Mouse (Mus musculus) neural tube, embryonic 15.5 days (tissue): Measurements from ENCODE around the gene Wfikkn1. TPM values are rescaled to one million over a fixed set of nuclear protein-coding genes. Genes with fewer than 3 reads are reported as not detected.

Experiments
- ATAC-seq: fragments of 200-750 bp; cut with Nextera tagmentation; 2 replicates; pipeline ENCODE4 v1.8.0; 2017; ENCODE audit warnings: mild to moderate bottlenecking, moderate TSS enrichment, moderate library complexity; ENCODE audit not compliant: low FRiP score
- H3K27ac ChIP-seq: fragments of 300-500 bp; sonication (generic); replicated peaks from 2 replicates; pipeline ENCODE4 v1.5.1; 2015; ENCODE audit warnings: mild to moderate bottlenecking, inconsistent platforms
- H3K27me3 ChIP-seq: fragments of 300-500 bp; sonication (generic); replicated peaks from 2 replicates; pipeline ENCODE4 v1.6.1; 2015; ENCODE audit warnings: inconsistent platforms
- H3K36me3 ChIP-seq: fragments of 300-500 bp; sonication (generic); 2 replicates; pipeline ENCODE4 v1.6.1; 2015; ENCODE audit warnings: inconsistent platforms
- H3K4me1 ChIP-seq: fragments of 300-500 bp; sonication (generic); 2 replicates; pipeline ENCODE4 v1.6.1; 2015; ENCODE audit warnings: inconsistent platforms
- H3K4me2 ChIP-seq: fragments of 300-500 bp; sonication (generic); 2 replicates; pipeline ENCODE4 v1.6.1; 2015; ENCODE audit warnings: inconsistent platforms, mild to moderate bottlenecking, moderate library complexity
- H3K4me3 ChIP-seq: fragments of 300-500 bp; sonication (generic); replicated peaks from 2 replicates; pipeline ENCODE4 v1.5.1; 2015; ENCODE audit warnings: mild to moderate bottlenecking, inconsistent platforms
- H3K9ac ChIP-seq: fragments of 300-500 bp; sonication (generic); replicated peaks from 2 replicates; pipeline ENCODE4 v1.6.1; 2015; ENCODE audit warnings: mild to moderate bottlenecking, inconsistent platforms
- H3K9me3 ChIP-seq: fragments of 300-500 bp; sonication (generic); replicated peaks from 2 replicates; pipeline ENCODE4 v1.6.1; 2016; ENCODE audit warnings: inconsistent platforms
- WGBS: fragments of 180-500 bp; shearing (Covaris S2); methylation state at CpG from one replicate; pipeline ENCODE4 v1.1.7; 2015; ENCODE audit warnings: mixed read lengths; 5-methylcytosine and 5-hydroxymethylcytosine counted together
- polyA plus RNA-seq: library from polyadenylated mRNA; unstranded; fragments of >200 nt; fragmentation: Nextera tagmentation; extraction: Ambion mirVana; gene quantifications from 2 replicates; pipeline ENCODE4 v1.2.1, GENCODE M21; 2015

The Wfikkn1 gene
- polyA plus RNA-seq, 1 experiment from 2014 or later = 0.47 TPM

DNA sequence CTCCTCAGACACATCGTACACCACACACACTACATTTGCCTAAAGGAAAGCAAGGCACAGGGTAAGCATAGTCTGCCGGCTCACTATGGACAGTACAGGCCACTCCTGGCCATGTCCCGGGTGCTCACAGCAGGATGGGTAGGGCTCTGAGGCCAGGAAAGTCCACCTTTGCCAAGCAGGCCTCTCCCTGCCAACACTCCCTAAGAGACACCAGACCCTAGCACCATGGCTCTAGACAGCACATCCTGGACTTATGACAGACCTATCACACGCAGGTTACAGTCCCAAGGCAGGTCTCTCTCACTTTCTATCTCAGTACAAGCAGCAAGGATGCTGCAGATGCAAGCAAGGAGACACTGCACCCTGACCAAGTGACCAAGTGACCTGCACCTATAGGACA lies 37.5 kb downstream of the Wfikkn1 start:
- whole genome bisulfite sequencing = 92% methylated on average over 4 of the region's 4 CpGs

DNA sequence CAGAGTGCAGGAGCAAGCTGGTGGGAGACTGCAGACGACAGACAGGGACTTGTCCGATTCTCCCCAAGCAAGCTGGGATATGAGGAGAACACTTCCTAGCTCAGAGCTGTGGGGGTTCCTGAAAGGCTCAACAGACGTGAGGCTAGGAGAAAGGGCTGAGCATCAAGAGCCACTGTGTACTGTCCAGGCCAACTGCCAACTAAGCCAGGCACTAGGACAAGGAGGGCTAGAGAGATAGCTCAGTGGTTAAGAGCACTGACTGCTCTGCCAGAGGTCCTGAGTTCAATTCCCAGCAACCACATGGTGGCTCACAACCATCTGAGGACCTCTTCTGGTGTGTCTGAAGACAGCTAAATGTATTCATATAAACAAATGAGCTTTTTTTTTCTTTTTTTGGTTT lies 38.1 kb downstream of the Wfikkn1 start:
- H3K9ac ChIP-seq = no peak overlapping the region
- H3K4me3 ChIP-seq = no peak overlapping the region
- H3K4me1 ChIP-seq = peaks cover 35% of the 10 kb centered on the region
- no peak overlapping the region for H3K4me2 ChIP-seq
- 74% methylated on average over 3 of the region's 3 CpGs for WGBS
- no peak overlapping the region for H3K27ac ChIP-seq
- H3K9me3 ChIP-seq = no peaks in the 10 kb centered on the region
- no peak for ATAC-seq
- H3K27me3 ChIP-seq = no peaks in the 10 kb centered on the region
- peaks cover 44% of the 10 kb centered on the region for H3K36me3 ChIP-seq

More for the DNA sequence above, 37.5 kb downstream of the Wfikkn1 start:
- H3K4me2 ChIP-seq = peak overlapping the region; percentile 80
- peaks cover 43% of the 10 kb centered on the region for H3K36me3 ChIP-seq
- no peaks in the 10 kb centered on the region for H3K9me3 ChIP-seq
- ATAC-seq = no peak
- H3K9ac ChIP-seq = peak overlapping the region; percentile 86; the same call in 1 of the 2 replicates
- H3K4me3 ChIP-seq = peak overlapping the region; percentile 81
- peaks cover 29% of the 10 kb centered on the region for H3K4me1 ChIP-seq
- H3K27me3 ChIP-seq = no peaks in the 10 kb centered on the region
- no peak overlapping the region for H3K27ac ChIP-seq

DNA sequence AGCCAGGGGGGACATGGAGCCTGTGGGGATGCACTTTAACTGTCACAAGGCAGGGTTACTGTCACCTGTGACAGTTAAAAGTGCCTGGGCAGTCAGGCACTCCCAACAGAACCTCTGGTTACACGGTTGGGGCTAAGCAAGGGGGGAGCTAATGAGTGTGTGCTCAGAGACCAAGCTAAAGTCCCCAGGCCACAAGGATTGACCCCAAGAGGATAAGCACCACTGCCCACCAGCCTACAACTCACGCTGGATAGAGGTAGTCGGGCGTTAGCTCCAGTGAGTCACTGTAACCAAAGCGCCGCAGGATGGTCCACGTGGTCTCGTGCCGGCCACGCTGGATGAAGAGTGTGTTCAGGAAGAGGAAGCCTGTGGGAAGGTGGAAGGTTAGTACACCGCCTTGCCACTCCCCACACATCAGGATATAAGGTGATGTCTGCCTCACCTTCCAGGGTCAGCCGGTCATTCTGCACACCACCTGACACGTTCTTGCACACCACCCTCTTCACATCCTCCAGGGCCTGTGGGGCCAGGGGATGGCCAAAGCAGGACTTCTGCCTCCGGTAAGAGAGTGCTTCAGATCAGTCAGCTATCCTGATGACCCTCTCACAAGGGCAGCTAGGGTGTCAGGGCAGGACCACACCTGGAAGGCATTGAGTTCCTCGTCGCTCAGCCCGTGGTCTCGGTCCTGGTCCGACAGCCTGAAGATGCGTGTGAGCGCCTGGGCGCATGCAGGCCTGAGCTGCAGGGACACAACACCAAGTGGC lies 39.4 kb downstream of the Wfikkn1 start, which contains the start of gene Gm20683:
Gm20683 (minus strand) TSS at position 647 of the 764 bp plus-strand sequence.
- H3K9ac ChIP-seq = no peak within 1 kb of the TSS
- 96% methylated on average over 22 of the region's 22 CpGs for WGBS
- H3K36me3 ChIP-seq = peaks cover 44% of the 10 kb centered on the region
- no peak within 1 kb of the TSS for H3K4me3 ChIP-seq
- no peak within 1 kb of the TSS for H3K4me2 ChIP-seq
- H3K27ac ChIP-seq = no peak within 1 kb of the TSS
- H3K4me1 ChIP-seq = peaks cover 47% of the 10 kb centered on the region
- no peak for ATAC-seq
- H3K9me3 ChIP-seq = no peaks in the 10 kb centered on the region
- H3K27me3 ChIP-seq = no peaks in the 10 kb centered on the region

DNA sequence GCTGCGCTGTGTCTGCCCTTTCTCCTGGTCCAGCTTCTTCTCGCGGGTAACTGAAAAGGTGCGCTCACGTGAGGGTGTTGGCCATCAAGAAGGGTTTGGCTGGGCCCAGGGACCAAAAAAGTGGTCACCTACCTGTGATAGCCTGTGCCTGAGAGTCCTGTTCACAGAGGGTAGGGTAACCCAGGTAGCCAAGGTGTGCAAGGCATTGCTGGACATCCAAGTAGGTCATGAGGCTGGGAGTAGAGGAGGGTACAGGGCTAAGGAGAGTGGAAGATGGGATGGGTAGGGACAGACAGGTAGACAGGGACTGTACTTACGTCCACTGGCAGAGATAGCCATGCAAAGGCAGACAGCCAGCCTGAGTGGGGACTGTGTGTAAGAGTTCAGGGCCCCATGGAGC lies 40.1 kb downstream of the Wfikkn1 start:
- H3K27ac ChIP-seq = no peak overlapping the region
- ATAC-seq = no peak
- H3K36me3 ChIP-seq = peaks cover 48% of the 10 kb centered on the region
- H3K4me3 ChIP-seq = no peak overlapping the region
- H3K4me2 ChIP-seq = no peak overlapping the region
- H3K27me3 ChIP-seq = no peaks in the 10 kb centered on the region
- H3K4me1 ChIP-seq = peaks cover 55% of the 10 kb centered on the region
- WGBS = 95% methylated on average over 6 of the region's 6 CpGs
- H3K9ac ChIP-seq = no peak overlapping the region
- H3K9me3 ChIP-seq = no peaks in the 10 kb centered on the region

DNA sequence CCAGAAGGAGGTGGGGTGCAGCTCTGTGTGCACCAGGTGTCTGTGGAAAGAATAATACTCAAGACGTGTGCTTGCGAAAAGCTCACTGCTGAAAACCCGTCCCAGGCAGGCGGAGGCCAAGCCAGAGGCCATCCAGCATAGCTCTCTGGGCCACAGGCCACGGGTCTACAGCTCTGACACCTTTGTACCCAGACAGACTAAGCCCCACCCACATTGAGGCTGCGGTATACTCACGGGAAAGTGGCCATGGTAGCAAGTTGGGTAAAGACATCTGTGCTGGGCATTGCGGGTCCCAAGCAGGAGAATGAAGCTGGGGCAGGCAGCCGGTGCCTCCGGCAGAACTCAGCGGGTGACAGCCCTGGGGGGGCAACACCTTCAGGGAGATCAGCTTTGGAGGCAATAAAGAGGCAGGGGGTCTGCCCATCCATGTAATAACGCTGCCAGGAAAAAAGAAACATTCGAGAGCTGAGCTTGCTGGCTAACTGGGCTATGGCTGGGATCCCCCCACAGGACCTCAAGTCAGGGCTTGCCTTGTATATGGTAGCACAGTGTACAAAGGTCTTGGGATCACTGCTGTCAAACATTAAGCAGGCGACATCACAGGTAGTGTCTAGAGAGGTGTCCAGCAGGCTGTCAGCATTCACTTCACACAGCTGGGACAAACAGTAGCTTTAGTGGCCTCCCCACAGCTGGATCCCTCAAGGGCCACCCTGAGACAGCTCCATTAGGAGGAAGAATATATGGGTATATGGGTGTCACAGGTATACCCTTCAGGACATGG lies 41.0 kb downstream of the Wfikkn1 start:
- no peak overlapping the region for H3K27ac ChIP-seq
- no peaks in the 10 kb centered on the region for H3K9me3 ChIP-seq
- no peaks in the 10 kb centered on the region for H3K27me3 ChIP-seq
- H3K36me3 ChIP-seq = peaks cover 53% of the 10 kb centered on the region
- 82% methylated on average over 14 of the region's 14 CpGs for WGBS
- no peak for ATAC-seq
- H3K9ac ChIP-seq = no peak overlapping the region
- no peak overlapping the region for H3K4me2 ChIP-seq
- H3K4me1 ChIP-seq = peaks cover 58% of the 10 kb centered on the region
- no peak overlapping the region for H3K4me3 ChIP-seq

DNA sequence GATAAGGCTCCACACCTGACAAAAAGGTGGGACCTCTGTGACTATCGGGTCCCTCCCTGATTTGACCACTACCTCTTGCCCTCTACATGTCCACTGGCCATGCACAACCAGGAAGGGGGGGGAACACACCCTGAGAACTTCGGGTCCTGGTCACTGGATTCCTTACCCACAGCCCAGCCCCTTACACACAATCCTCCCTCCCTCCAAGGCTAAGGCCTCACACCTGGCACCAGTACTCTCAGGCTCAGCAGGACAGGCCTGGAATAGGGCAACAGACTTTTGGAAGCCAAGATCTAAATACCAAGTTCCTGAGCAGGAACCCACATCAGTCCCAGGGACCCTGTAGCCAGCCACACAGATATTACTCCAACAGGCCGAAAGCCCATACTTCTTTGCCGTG lies 41.8 kb downstream of the Wfikkn1 start:
- 90% methylated on average over 4 of the region's 4 CpGs for WGBS
- no peak overlapping the region for H3K4me2 ChIP-seq
- H3K9ac ChIP-seq = no peak overlapping the region
- H3K36me3 ChIP-seq = peaks cover 53% of the 10 kb centered on the region
- H3K27me3 ChIP-seq = no peaks in the 10 kb centered on the region
- no peak for ATAC-seq
- H3K4me1 ChIP-seq = peaks cover 63% of the 10 kb centered on the region
- H3K27ac ChIP-seq = no peak overlapping the region
- H3K4me3 ChIP-seq = no peak overlapping the region
- H3K9me3 ChIP-seq = no peaks in the 10 kb centered on the region

DNA sequence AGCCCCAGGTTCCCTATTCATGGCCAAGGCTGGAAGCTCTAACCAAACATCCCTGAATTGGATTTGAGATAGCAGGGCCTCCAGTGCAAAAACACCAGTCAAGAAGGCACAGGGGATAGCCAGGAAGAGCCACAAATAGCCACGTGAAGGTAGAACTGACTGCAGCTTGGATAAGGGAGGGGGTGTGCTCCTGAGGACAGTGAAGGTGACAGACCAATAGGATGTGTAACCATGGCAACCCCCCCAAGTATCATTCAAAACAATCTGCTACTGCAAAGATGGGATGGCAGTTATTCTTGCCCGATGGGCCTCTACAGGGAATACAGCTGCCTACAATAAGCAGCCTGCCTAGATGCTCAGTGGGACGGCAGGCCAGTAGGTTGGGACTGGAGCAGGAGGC lies 43.1 kb downstream of the Wfikkn1 start:
- Histone ChIP-seq H3K9ac (peak overlapping the region; percentile 92), H3K4me1 (peaks cover 58% of the 10 kb centered on the region), H3K36me3 (peaks cover 50% of the 10 kb centered on the region), H3K27ac (peak overlapping the region; percentile 88), H3K9me3 (no peaks in the 10 kb centered on the region), H3K27me3 (no peaks in the 10 kb centered on the region), H3K4me3 (peak overlapping the region; percentile 58), H3K4me2 (peak overlapping the region; percentile 98)
- no peak for ATAC-seq
- 17% methylated on average over 3 of the region's 3 CpGs for WGBS

DNA sequence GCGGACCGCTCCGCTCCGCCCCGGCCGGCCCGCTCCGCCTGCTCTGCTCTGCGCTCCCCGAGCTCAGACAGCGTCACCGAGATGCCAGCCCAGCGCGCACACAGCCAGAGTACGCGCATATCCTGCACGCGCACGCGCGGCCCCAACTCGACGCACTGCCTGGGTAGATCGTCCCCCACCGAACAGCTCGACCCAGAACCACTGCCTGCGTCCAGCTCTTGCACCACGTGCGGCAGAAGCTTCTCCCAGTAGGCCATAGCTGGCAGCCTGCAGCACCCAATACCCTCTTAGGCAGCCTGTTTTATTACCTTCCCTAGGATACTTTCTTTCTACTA lies 43.6 kb downstream of the Wfikkn1 start, which contains the start of gene Rhbdl1:
Rhbdl1 (minus strand) TSS at position 220 of the 335 bp plus-strand sequence.
- H3K27me3 ChIP-seq = no peaks in the 10 kb centered on the region
- H3K27ac ChIP-seq = peak within 1 kb of the TSS; percentile 88
- H3K9ac ChIP-seq = peak within 1 kb of the TSS; percentile 92
- H3K4me2 ChIP-seq = peak within 1 kb of the TSS; percentile 98
- peaks cover 46% of the 10 kb centered on the region for H3K36me3 ChIP-seq
- peak within 1 kb of the TSS; percentile 58 for H3K4me3 ChIP-seq
- no peaks in the 10 kb centered on the region for H3K9me3 ChIP-seq
- WGBS = under 1% methylated on average over 29 of the region's 29 CpGs
- H3K4me1 ChIP-seq = peaks cover 60% of the 10 kb centered on the region
- peak; percentile 48 for ATAC-seq

DNA sequence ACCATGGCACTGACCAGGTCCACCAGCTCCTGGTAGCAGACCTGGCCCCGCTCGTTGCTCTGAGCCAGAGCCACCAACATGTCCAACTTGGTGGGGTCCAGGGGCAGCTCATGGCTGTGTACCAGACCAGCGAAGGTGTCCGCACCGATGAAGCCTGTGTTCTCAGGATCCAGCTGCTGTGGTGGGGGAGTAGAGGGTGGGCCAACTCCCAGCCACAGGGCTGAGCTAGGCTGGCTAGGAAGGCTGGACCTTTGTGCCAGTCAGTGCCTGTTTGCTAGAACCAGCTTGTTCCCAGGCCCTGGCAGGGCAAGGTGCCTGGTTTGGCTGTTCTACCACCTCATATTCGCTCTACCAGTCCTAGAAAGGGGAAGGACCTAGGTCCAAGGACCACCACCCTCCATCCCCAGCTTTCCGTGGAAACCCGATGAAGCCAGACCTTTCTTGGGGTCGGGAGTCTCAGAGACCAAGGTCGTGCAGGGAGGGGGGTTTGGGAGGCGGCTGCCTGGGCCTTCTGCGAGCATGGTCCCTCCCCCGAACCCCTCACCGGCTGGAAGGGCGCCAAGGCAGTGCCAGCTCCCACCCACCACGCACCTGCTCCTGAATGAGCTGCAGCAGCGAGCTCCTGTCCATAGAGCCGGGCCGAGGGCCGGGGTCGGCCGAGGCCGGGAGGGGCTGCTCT lies 44.1 kb downstream of the Wfikkn1 start:
- Histone ChIP-seq H3K4me2 (peak overlapping the region; percentile 98), H3K36me3 (peaks cover 44% of the 10 kb centered on the region), H3K4me3 (peak overlapping the region; percentile 58), H3K4me1 (peaks cover 65% of the 10 kb centered on the region), H3K27ac (peak overlapping the region; percentile 88), H3K9me3 (no peaks in the 10 kb centered on the region), H3K9ac (peak overlapping the region; percentile 92), H3K27me3 (no peaks in the 10 kb centered on the region)
- ATAC-seq = no peak
- WGBS = 19% methylated on average over 23 of the region's 23 CpGs

DNA sequence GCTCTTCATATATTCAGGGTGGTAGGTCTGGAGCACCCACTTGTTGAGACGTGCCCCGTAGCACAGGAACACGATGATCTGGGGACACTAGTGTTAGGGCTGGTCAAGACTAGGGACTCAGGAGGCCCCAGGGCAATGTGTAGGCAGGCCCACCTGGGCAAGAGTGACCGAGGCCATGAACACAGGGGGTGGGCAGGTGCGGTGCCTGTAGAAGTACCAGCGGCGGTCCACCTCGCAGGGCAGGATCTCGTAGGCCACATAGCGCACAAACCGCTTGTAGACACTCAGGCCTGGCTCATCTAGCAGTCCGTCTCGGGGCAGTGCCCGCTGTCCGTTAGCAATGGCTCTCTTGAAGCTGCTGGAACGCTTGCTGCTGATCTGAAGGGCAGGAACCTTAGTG lies 44.8 kb downstream of the Wfikkn1 start:
- H3K27ac ChIP-seq = no peak overlapping the region
- H3K4me3 ChIP-seq = peak overlapping the region; percentile 58; the same call in 1 of the 2 replicates
- H3K36me3 ChIP-seq = peaks cover 44% of the 10 kb centered on the region
- H3K4me1 ChIP-seq = peaks cover 73% of the 10 kb centered on the region
- H3K27me3 ChIP-seq = no peaks in the 10 kb centered on the region
- peak overlapping the region; percentile 98 for H3K4me2 ChIP-seq
- peak overlapping the region; percentile 92 for H3K9ac ChIP-seq
- 94% methylated on average over 16 of the region's 16 CpGs for WGBS
- H3K9me3 ChIP-seq = no peaks in the 10 kb centered on the region
- no peak for ATAC-seq

DNA sequence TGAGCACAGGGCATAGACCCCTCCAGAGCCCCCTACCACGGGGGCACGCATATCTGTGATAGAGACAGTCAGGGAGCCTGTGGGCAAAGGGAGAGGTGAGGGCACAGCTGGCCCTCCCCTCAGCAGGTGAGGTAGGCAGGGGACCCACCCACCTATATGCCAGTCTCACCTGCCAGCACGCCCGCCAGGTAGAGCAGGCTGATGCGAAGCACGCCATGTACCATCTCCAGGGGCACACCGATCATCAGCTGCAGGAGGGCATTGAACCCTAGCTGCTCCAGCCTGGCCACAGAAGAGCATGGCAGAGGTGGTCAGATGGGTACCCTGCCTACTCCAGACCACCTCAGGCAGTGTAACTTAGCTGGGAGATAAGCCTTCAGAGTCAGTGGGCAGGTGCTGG lies 45.4 kb downstream of the Wfikkn1 start:
- H3K4me2 ChIP-seq = peak overlapping the region; percentile 98
- ATAC-seq = no peak
- 94% methylated on average over 7 of the region's 7 CpGs for WGBS
- peaks cover 76% of the 10 kb centered on the region for H3K4me1 ChIP-seq
- 0 out of 2 replicates have a peak overlapping the region, but pooled peaks have one; percentile 13 for H3K27ac ChIP-seq
- H3K36me3 ChIP-seq = peaks cover 44% of the 10 kb centered on the region
- H3K4me3 ChIP-seq = peak overlapping the region; percentile 58; the same call in 1 of the 2 replicates
- no peaks in the 10 kb centered on the region for H3K27me3 ChIP-seq
- H3K9ac ChIP-seq = peak overlapping the region; percentile 92; the same call in 1 of the 2 replicates
- H3K9me3 ChIP-seq = no peaks in the 10 kb centered on the region
